Mouse (Mus musculus) testis, adult 2 months (tissue): ENCODE measurements around the gene Mrtfa. TPM values are rescaled to one million over a fixed set of nuclear protein-coding genes. Genes with fewer than 3 reads are reported as not detected.

Experiments used
- H3K27ac ChIP-seq: fragments of 200-500 bp; 2 replicates; pipeline ENCODE4 v1.5.1; 2012; ENCODE audit warnings: low read depth, low read length; ENCODE audit not compliant: control insufficient read depth, insufficient read depth
- H3K27me3 ChIP-seq: fragments of 200-500 bp; 2 replicates; pipeline ENCODE4 v1.6.1; 2012; ENCODE audit warnings: mild to moderate bottlenecking, low read length, moderate library complexity; ENCODE audit not compliant: control insufficient read depth, insufficient read depth
- H3K36me3 ChIP-seq: fragments of 200-500 bp; 2 replicates; pipeline ENCODE4 v1.6.1; 2012; ENCODE audit warnings: mild to moderate bottlenecking, low read length; ENCODE audit not compliant: control insufficient read depth, insufficient read depth
- H3K4me1 ChIP-seq: fragments of 200-500 bp; 2 replicates; pipeline ENCODE4 v1.6.1; 2012; ENCODE audit warnings: low read length; ENCODE audit not compliant: control insufficient read depth, insufficient read depth
- H3K4me3 ChIP-seq: fragments of 200-500 bp; 2 replicates; pipeline ENCODE4 v1.5.1; 2012; ENCODE audit warnings: low read depth, mild to moderate bottlenecking, low read length, moderate library complexity, mixed read lengths; ENCODE audit not compliant: control insufficient read depth
- CTCF ChIP-seq: fragments of 200-500 bp; IDR thresholded peaks from 2 replicates; pipeline ENCODE4 v1.5.1; 2012; ENCODE audit warnings: low read depth, mild to moderate bottlenecking, inconsistent platforms, low read length, moderate library complexity; ENCODE audit not compliant: control insufficient read depth, insufficient read depth, insufficient replicate concordance
- POLR2A ChIP-seq: fragments of 200-500 bp; IDR thresholded peaks from 2 replicates; pipeline ENCODE4 v1.6.1; 2012; ENCODE audit warnings: low read depth, mild to moderate bottlenecking, inconsistent platforms, low read length, moderate library complexity; ENCODE audit not compliant: control insufficient read depth
- polyA plus RNA-seq: library from polyadenylated mRNA; depleted of rRNA; stranded (reverse); fragments of >200 nt; gene quantifications from 2 replicates; pipeline ENCODE4 v1.2.3, GENCODE M21; 2012

Gene Mrtfa
- polyA plus RNA-seq, 1 experiment: 26.8 TPM

DNA sequence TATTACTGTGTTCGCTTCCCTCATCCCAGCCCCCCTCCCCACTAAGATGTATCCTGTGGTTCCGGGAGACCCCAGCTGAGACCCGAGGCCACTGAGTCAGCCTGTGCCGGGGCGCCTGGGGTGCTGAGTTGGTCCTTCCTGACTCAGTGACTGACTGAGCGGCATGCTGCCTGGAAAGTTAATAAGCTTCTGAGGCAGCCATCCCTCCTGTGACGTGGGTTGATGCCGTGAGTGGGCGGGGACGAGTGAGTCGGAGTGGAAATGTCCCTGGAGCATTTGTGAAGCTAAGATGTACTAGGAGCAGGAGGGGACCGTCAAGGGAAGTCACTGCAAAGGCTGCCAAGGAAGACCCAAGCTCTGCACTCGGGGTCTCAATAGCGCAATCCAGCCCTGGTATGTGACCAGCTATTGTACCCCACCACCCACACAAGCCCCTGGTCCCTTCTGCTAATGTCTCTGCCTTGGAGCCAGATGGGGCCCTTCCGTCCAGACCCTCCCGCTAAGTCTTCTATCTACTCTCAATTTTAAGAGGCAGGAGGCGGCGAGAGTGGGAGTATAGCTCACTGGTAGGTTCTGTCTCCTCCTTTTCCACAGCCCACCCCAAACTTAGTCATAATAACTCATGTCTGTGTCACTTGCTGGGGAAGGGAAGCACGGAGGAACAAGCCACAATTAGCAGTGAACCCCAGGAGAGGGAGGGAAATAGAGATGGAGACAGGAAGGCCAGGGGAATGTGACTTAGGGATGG is 26.5 kb upstream of the Mrtfa start:
- peak overlapping the region; percentile 70 for H3K4me3 ChIP-seq

DNA sequence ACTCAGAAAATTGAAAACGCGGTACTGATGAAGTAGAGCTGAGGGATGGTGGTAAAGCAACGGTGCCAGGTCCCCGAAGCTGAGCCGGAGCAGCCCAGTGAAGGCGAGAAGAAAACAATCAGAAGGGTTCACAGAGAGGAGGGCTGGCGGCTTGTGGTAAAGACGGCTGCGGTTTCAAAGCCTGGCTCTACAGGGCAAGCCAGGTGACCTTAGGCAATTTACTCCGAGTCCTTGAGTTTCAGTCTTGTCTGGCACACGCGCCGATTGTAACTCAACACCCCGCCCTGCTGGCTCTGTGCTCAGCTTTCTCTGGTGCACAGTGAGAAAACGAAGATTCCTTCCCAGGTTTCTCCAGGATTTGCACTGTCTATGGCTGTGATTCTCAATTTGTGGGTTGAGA is 22.4 kb upstream of the Mrtfa start:
- Histone ChIP-seq H3K36me3 (no peaks in the 10 kb centered on the region), H3K27me3 (no peaks in the 10 kb centered on the region), H3K27ac (no peak overlapping the region), H3K4me1 (peaks cover 6% of the 10 kb centered on the region), H3K4me3 (no peak overlapping the region)
- TF ChIP-seq POLR2A (no peak), CTCF (no peak)

More for the DNA sequence above, 26.5 kb upstream of the Mrtfa start:
- peaks cover 6% of the 10 kb centered on the region for H3K4me1 ChIP-seq
- TF ChIP-seq CTCF (0 out of 2 replicates have a peak, but pooled peaks have one; percentile 5), POLR2A (no peak; the same call in 1 of the 2 replicates)
- no peaks in the 10 kb centered on the region for H3K36me3 ChIP-seq
- no peaks in the 10 kb centered on the region for H3K27me3 ChIP-seq
- H3K27ac ChIP-seq: no peak overlapping the region

DNA sequence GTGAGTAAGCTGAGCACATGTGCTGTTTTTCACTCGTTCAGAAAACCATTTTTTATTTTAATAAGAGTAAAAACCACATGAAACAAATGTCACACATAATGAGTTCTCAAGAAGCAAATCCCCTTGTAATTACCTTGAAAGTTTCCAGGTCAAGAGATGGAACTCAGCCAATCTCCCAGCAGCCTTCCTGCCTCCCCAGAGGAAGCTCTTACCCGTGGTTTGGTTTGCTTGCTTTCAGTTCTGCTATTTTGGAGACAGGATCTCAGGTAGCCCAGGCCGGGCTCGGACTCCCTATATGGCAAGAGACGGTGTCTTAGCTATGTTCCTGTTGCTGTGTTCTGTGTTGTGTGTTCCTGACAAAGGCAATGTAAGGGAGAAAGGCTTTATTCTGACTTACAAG is 19.9 kb upstream of the Mrtfa start:
- Histone ChIP-seq H3K27me3 (no peaks in the 10 kb centered on the region), H3K4me3 (no peak overlapping the region), H3K4me1 (peaks cover 2% of the 10 kb centered on the region; the same call in 1 of the 2 replicates), H3K27ac (no peak overlapping the region), H3K36me3 (no peaks in the 10 kb centered on the region)
- TF ChIP-seq CTCF (no peak), POLR2A (no peak)

DNA sequence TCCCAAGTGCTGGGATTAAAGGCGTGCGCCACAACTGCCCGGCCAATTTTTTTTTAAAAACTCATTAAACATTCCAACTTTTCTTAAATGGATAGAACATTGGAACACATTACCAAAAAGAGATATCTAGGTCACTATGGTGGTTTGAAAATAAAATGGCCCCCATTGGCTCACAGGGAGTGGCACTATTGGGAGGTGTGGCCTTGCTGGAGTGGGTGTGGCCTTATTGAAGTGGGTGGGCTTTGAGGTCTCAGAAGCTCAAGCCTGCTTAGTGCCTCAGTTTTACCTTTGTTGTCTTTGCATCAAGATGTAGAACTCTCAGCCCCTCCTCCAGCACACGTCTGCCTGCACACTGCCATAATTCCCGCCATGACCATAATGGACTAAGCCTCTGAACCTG is 11.9 kb upstream of the Mrtfa start:
- Histone ChIP-seq H3K4me1 (no peaks in the 10 kb centered on the region), H3K27me3 (no peaks in the 10 kb centered on the region), H3K36me3 (no peaks in the 10 kb centered on the region), H3K4me3 (no peak overlapping the region), H3K27ac (no peak overlapping the region)
- TF ChIP-seq CTCF (no peak), POLR2A (no peak)

DNA sequence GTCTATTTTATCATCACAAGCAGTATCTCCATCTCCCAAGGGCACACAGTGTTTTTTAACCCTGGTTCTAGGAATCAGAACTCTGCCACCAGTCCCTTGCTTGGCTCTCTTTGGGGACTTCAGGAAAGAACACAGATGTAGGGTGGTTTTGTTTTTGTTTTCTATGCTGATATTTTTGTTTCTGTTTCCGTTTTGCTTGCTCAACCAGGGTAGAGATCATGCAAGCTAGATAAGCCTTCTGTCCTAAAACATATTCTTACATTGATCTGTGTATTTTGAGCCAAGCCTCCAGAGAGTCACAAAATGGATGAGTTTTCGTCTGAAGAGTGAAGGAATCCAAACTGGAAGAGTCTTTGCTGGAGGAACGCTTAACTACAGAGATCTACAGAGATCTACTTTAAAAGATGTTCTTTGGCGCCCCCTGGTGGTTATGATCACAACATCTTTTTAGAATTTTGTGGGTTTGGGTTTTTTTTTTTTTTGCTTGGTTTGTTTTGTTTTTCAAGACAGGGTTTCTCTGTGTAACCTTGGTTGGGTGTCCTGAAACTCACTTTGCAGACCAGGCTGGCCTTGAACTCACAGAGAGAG is 8.9 kb upstream of the Mrtfa start:
- no peaks in the 10 kb centered on the region for H3K27me3 ChIP-seq
- no peak for TF ChIP-seq CTCF
- no peak for TF ChIP-seq POLR2A
- no peak overlapping the region for H3K27ac ChIP-seq
- H3K4me1 ChIP-seq: no peaks in the 10 kb centered on the region
- H3K36me3 ChIP-seq: no peaks in the 10 kb centered on the region
- no peak overlapping the region for H3K4me3 ChIP-seq

DNA sequence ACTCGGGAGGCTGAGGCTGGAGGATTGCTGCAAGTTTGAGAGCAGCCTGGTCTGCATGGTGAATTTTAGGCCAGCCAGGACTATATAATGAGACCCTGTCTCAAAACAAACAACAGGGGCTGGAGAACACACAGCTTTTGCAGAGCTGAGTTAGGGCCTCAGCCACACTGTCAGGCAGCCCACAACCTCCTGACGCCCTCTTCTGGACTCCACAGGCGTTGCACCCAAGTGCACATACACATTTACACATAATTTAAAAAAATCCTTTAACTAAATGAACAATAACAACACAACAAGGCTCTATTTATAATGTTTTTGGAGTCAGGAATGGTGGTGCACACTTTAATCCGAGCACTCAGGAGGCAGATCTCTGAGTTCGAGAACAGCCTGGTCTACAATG is 7.9 kb upstream of the Mrtfa start:
- H3K4me1 ChIP-seq: no peaks in the 10 kb centered on the region
- no peak overlapping the region for H3K27ac ChIP-seq
- no peaks in the 10 kb centered on the region for H3K36me3 ChIP-seq
- H3K27me3 ChIP-seq: no peaks in the 10 kb centered on the region
- TF ChIP-seq POLR2A (no peak), CTCF (peak; percentile 50; the same call in 1 of the 2 replicates)
- H3K4me3 ChIP-seq: no peak overlapping the region

DNA sequence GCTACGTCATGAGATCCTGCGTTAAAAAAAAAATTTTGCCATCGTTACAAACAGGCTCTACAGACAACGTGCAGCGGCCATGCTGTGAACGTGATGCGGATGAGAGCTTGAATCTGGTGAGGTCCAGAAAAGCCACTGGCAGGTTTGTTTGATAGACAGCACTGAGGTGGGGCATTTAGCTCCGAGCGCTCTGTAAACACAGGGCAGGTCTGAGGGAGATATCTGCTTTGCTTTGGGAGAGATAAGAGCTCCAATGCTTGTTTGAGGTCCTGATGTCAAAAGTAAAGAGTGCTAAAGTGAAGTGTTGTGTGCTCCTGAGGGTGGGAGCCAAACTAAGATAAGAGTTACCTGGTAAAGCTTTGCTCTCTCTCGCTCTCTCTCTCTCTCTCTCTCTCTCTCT is 6.6 kb upstream of the Mrtfa start:
- Histone ChIP-seq H3K4me3 (no peak overlapping the region), H3K27me3 (no peaks in the 10 kb centered on the region), H3K27ac (no peak overlapping the region), H3K4me1 (no peaks in the 10 kb centered on the region), H3K36me3 (no peaks in the 10 kb centered on the region)
- TF ChIP-seq CTCF: no peak
- TF ChIP-seq POLR2A: no peak
